31 mouse cellular contexts compared by ENCODE assay signal in the genomic region with DNA sequence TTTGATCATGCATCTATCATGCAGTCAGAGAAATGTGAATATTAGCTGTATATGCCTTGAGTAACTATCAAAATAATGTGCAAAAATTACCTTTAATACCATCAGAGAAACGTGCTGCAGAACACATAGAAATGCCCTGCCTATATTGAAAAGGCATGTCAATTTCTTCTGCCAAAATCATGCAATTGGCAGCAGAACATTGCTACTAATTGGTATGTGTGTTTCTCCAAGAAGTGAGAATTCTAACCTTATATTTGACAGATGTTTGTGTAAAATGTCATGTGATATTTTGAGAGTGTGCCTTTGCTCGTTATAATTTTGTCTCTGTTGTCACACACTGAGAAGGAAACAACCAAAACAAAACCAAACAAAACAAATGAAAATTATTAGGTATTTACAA. TPM values are rescaled to one million over a fixed set of nuclear protein-coding genes. Genes with fewer than 3 reads are reported as not detected.
"Had no signal": no experiment of that assay in that cellular context is flagged by ENCODE, and none has a peak within 500 bp of the region (broad histone marks: within the 10 kb centered on the region; RNA-seq: fewer than 3 reads in every experiment).

No protein-coding gene starts in this region.

- H3K27me3 ChIP-seq: limb, embryonic 12.5 days; limb, embryonic 13.5 days; limb, embryonic 15.5 days; liver, embryonic 12.5 days; liver, embryonic 13.5 days; liver, embryonic 15.5 days; lung, embryonic 15.5 days; megakaryocyte, embryonic 14.5 days; midbrain, embryonic 12.5 days; midbrain, embryonic 13.5 days; midbrain, embryonic 15.5 days had no signal

- H3K9me3 ChIP-seq: limb, embryonic 10.5 days; limb, embryonic 12.5 days; limb, embryonic 13.5 days; limb, embryonic 15.5 days; liver, embryonic 12.5 days; liver, embryonic 13.5 days; liver, embryonic 15.5 days; lung, embryonic 15.5 days; megakaryocyte, embryonic 14.5 days; midbrain, embryonic 10.5 days; midbrain, embryonic 12.5 days; midbrain, embryonic 13.5 days; midbrain, embryonic 15.5 days had no signal

- H3K9ac ChIP-seq: limb, embryonic 12.5 days; limb, embryonic 13.5 days; limb, embryonic 15.5 days; liver, embryonic 12.5 days; liver, embryonic 13.5 days; liver, embryonic 14.5 days; liver, embryonic 15.5 days; liver, postnatal 0 days; lung, embryonic 14.5 days; lung, embryonic 15.5 days; midbrain, embryonic 12.5 days; midbrain, embryonic 13.5 days; midbrain, embryonic 15.5 days had no signal

- DNase-seq: left cerebral cortex, postnatal 4 days; liver; liver, embryonic 13.5 days; liver, postnatal 0 days; lung, adult 18-20 months; lung, adult 2 months; lung, embryonic 14.5 days; lung, postnatal 10 days; lung, postnatal 14 days; lung, postnatal 36 days; lung, postnatal 4 days; midbrain, embryonic 14.5 days had no signal

- H3K36me3 ChIP-seq: limb, embryonic 10.5 days; limb, embryonic 12.5 days; limb, embryonic 13.5 days; limb, embryonic 15.5 days; liver, embryonic 12.5 days; liver, embryonic 13.5 days; liver, embryonic 15.5 days; lung, embryonic 15.5 days; midbrain, embryonic 10.5 days; midbrain, embryonic 12.5 days; midbrain, embryonic 13.5 days; midbrain, embryonic 15.5 days had no signal

- ATAC-seq: liver, embryonic 12.5 days; liver, postnatal 0 days; lung, postnatal 0 days; midbrain, embryonic 13.5 days; midbrain, embryonic 15.5 days; midbrain, embryonic 16.5 days had no signal

- H3K4me3 ChIP-seq: limb, embryonic 10.5 days; limb, embryonic 12.5 days; limb, embryonic 13.5 days; limb, embryonic 15.5 days; liver, embryonic 12.5 days; liver, embryonic 13.5 days; liver, embryonic 15.5 days; lung, embryonic 15.5 days; megakaryocyte, embryonic 14.5 days; midbrain, embryonic 10.5 days; midbrain, embryonic 12.5 days; midbrain, embryonic 13.5 days; midbrain, embryonic 15.5 days; myocyte had no signal

- H3K4me1 ChIP-seq: limb, embryonic 10.5 days; limb, embryonic 12.5 days; limb, embryonic 13.5 days; limb, embryonic 15.5 days; liver, embryonic 12.5 days; liver, embryonic 13.5 days; liver, embryonic 15.5 days; lung, embryonic 15.5 days; megakaryocyte, embryonic 14.5 days; midbrain, embryonic 10.5 days; midbrain, embryonic 12.5 days; midbrain, embryonic 13.5 days; midbrain, embryonic 15.5 days had no signal

- H3K27ac ChIP-seq: limb, embryonic 10.5 days; limb, embryonic 12.5 days; limb, embryonic 13.5 days; limb, embryonic 15.5 days; liver, embryonic 12.5 days; liver, embryonic 13.5 days; liver, embryonic 14.5 days; liver, embryonic 15.5 days; lung, embryonic 15.5 days; macrophage; midbrain, embryonic 10.5 days; midbrain, embryonic 12.5 days; midbrain, embryonic 13.5 days; midbrain, embryonic 15.5 days had no signal

- H3K4me2 ChIP-seq: limb, embryonic 12.5 days; limb, embryonic 13.5 days; limb, embryonic 15.5 days; liver, embryonic 11.5 days; liver, embryonic 12.5 days; liver, embryonic 13.5 days; liver, embryonic 15.5 days; lung, embryonic 14.5 days; lung, embryonic 15.5 days; midbrain, embryonic 11.5 days; midbrain, embryonic 12.5 days; midbrain, embryonic 13.5 days; midbrain, embryonic 15.5 days had no signal

RNA-seq across cellular contexts. Expression of a gene that starts 18.6 kb away (rescaled TPM):
- polyA plus RNA-seq: macrophage had no signal
